In the genomic region with DNA sequence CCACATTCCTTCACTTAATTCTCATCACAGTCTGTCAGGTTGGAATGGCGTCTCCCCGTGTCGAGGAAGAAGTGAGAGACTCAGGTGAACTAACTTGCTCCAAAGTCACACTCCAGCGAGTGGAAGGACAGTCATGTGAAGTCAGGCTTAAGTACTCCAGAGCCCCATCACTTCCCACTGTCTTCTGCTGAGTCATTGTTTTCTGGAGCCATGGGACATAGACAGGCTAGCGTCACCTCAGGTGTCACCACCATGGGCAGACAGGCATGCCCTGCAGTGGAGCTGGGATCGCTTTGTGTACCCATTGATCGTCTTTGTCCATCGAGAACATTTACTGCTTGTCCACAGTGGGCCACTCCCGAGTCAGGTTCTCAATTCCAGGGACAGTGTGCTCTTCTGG, we compare ENCODE assay signal across 23 mouse cellular contexts. TPM values are rescaled to one million over a fixed set of nuclear protein-coding genes. Genes with fewer than 3 reads are reported as not detected.
"Had no signal": no experiment of that assay in that cellular context is flagged by ENCODE, and none has a peak within 500 bp of the region (broad histone marks: within the 10 kb centered on the region; RNA-seq: fewer than 3 reads in every experiment).

No protein-coding gene starts in this region.

- H3K36me3 ChIP-seq: neural tube, embryonic 15.5 days; stomach, embryonic 15.5 days had no signal

- H3K27ac ChIP-seq: neural tube, embryonic 15.5 days; stomach, embryonic 15.5 days; stomach, postnatal 0 days had no signal

- H3K9ac ChIP-seq: neural tube, embryonic 15.5 days; stomach, embryonic 15.5 days had no signal

- H3K4me2 ChIP-seq: neural tube, embryonic 15.5 days; stomach, embryonic 15.5 days had no signal

- H3K27me3 ChIP-seq: neural tube, embryonic 15.5 days; stomach, embryonic 15.5 days had no signal

- H3K9me3 ChIP-seq: neural tube, embryonic 15.5 days; stomach, embryonic 15.5 days had no signal

- H3K4me3 ChIP-seq: neural tube, embryonic 15.5 days; stomach, embryonic 15.5 days had no signal

- DNase-seq: retina, postnatal 1 day; right cerebral cortex, adult 18-20 months; right cerebral cortex, postnatal 14 days; right cerebral cortex, postnatal 25 days; right cerebral cortex, postnatal 4 days; spleen, adult 18-20 months; thymus, adult 18-20 months; thymus, adult 2 months; thymus, postnatal 14 days; thymus, postnatal 25 days; thymus, postnatal 36 days; thymus, postnatal 4 days had no signal

RNA-seq across cellular contexts. Expression of a gene that starts 9.3 kb away (rescaled TPM):
- polyA plus RNA-seq: neural tube, embryonic 14.5 days; neural tube, embryonic 15.5 days; small intestine, adult 2 months; spleen, adult 2 months; stomach, embryonic 14.5 days; stomach, embryonic 15.5 days; stomach, embryonic 16.5 days; stomach, postnatal 0 days; testis, adult 2 months; thymus, adult 2 months; thymus, postnatal 0 days; urinary bladder, adult 2 months had no signal
